Mouse (Mus musculus): ENCODE data around the gene Gm28038.

Gene Gm28038

DNA sequence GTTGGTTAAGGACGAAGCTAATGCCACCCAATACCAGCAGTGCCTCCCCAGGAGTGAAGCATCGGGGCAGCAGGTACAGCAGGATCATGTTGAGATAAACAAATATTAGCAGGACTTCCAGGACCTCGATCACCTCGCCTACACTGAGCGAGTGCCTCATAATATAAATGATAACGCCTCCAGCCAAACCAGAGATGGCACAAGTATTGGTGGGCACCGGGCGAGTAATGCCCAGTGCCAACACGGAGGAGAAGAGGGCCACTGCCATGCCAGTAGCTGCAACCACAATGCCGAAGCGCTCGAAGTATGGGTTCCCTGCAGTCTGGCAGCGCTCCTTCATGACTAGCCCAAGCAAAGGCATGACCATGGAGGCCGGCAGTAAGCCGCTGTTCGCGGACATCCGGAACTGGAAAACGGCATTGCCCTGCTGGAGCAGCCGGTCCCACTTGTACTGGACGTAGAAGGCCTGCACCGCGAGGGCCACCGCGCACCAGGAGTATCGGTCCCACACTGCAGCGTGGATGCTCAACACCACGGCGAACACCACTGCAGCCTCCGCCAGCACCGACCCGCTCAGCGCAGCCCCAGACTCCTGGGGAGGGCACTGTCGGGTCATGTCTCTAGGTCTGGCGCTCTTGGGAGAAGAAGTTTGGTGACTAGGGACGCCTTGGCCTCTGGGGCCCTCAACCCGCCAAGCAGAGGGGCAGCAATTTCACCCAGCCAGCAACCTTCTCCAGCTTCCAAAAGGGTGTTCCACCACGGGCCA is 4.8 kb downstream of the Gm28038 start:
- no peak for DNase-seq (ENCODE audit: low read depth, low spot score)

DNA sequence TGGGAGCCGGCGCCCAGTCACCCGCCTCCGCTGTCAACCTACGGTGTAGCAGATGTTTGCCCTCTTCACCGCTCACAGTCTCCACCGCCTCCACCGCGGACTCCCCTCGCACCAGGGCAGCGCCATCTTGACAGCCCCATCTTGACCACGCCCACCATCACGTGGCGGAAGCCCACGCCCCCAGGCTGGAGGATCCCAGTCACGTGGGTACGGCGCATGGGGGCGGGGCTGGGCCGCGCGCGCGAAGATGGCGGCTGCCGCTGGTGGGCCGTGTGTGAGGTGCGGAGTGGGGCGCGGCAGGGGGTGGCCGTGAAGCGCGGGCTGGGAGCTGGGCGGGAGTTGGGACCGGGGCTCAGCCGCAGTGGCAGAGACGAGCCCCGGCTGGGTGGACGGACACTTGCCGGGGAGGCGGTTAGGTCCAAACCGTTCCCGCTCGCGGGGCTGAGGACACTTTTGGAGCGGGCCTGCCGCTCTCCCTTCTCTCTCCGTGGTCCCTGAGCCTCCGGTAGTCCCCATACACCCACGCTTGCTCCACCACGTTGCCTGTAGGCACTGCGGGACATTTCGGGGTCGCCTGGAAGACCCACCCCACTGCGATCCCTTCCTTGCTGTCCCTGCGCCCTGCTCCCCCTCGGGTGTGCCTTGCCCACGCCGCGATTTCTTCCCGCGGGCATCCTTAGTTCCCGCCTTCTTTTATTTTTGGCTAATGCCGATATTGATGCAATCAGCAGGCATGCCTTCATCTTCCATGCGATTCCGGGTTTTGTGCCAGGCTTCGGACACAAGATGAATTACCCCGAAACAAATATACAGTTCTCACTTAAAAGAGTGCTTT is 5.6 kb downstream of the Gm28038 start, which contains the start of the genes Dolk and Nup188:
Dolk (minus strand) TSS at position 143 of the 835 bp plus-strand sequence.
Nup188 (plus strand) TSS at position 206 of the 835 bp plus-strand sequence.
- DNase-seq (ENCODE audit: low read depth, low spot score), result peak; percentile 79

- DNase-seq (ENCODE audit: low read depth, low spot score), result no peak
Measured at GRCm38 (mm10) chr2:30287027-30287373, 6.2 kb downstream of the Gm28038 start.

- DNase-seq (ENCODE audit: low read depth, low spot score), result no peak
Measured at GRCm38 (mm10) chr2:30299525-30299924, 18.7 kb downstream of the Gm28038 start.

DNA sequence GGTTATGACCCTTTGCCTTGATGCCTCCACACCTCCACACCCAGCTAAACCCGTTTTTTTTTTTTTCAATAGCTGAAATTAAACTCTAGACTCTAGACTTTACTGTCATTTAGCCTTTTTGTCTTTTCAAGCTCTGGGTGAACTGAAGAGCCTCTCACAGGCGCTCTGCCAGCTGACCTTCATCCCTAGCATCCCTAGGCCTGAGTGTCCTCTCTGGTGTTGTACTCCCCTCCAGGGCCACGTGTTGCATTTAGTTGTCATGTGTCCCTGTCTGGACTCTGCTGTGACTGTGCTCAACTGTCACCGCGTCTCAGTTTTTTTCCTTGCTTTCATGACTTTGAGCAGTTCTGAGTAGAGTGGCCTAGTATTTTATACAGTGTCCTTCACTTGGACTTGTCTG is 19.1 kb downstream of the Gm28038 start:
- no peak for DNase-seq (ENCODE audit: low read depth, low spot score)

- no peak for DNase-seq (ENCODE audit: low read depth, low spot score)
Measured at GRCm38 (mm10) chr2:30306087-30306486, 25.2 kb downstream of the Gm28038 start.

GRCm38 (mm10) chr2:30309351-30309750 is 28.5 kb downstream of the Gm28038 start:
- DNase-seq (ENCODE audit: low read depth, low spot score), result no peak

DNA sequence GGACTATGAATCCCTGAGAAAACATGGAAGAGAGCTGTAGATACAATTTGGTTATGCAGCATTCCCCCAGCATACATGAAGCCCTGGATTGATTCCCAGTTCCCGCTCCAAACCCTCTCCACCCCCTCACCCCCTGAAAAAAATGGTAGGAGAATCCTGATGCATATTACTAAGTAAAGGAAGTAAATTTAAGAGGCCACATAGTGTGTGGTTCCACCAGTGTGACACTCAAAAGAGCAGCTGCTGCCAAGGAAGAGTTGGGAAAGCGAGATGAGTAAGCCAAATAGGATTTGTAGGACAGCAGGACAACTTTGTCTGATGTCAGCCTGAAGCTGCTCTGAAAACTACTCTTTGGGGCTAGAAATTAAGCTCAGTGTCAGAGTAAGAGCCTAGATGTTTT is 30.6 kb downstream of the Gm28038 start:
- peak; percentile 41 for DNase-seq (ENCODE audit: low read depth, low spot score)

- no peak for DNase-seq (ENCODE audit: low read depth, low spot score)
Measured at GRCm38 (mm10) chr2:30316136-30316535, 35.3 kb downstream of the Gm28038 start.

- no peak for DNase-seq (ENCODE audit: low read depth, low spot score)
Measured at GRCm38 (mm10) chr2:30316955-30317354, 36.1 kb downstream of the Gm28038 start.

GRCm38 (mm10) chr2:30319260-30319659 is 38.4 kb downstream of the Gm28038 start:
- DNase-seq (ENCODE audit: low read depth, low spot score), result no peak

DNA sequence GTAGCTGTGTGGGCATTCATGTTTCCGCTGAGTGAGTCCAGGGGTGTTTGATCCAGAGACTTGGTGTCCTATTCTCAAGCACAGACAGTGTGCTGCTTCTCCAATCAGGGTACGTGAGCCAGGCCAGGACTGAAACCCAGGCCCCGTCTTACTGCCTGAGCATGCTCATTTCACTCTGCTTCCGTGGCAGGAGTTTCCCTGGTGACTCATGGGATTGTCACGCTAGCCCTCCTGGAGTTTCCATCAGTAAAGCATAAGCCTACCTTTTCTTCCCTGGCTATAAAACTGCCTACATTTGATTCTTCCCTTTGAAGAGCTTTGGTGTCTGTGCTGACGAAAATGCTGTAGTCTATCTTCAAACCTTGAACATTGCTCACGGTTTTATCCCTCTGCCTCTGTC is 42.3 kb downstream of the Gm28038 start:
- no peak for DNase-seq (ENCODE audit: low read depth, low spot score)

GRCm38 (mm10) chr2:30325296-30325695 is 44.5 kb downstream of the Gm28038 start:
- no peak for DNase-seq (ENCODE audit: low read depth, low spot score)

- DNase-seq (ENCODE audit: low read depth, low spot score), result no peak
Measured at GRCm38 (mm10) chr2:30327276-30327675, 46.4 kb downstream of the Gm28038 start.

GRCm38 (mm10) chr2:30328791-30329190 is 47.9 kb downstream of the Gm28038 start:
- no peak for DNase-seq (ENCODE audit: low read depth, low spot score)

GRCm38 (mm10) chr2:30335324-30335723 is 54.5 kb downstream of the Gm28038 start:
- DNase-seq (ENCODE audit: low read depth, low spot score), result no peak

- no peak for DNase-seq (ENCODE audit: low read depth, low spot score)
Measured at GRCm38 (mm10) chr2:30336174-30336915, 55.5 kb downstream of the Gm28038 start.

- DNase-seq (ENCODE audit: low read depth, low spot score), result no peak
Measured at GRCm38 (mm10) chr2:30337179-30337578, 56.3 kb downstream of the Gm28038 start.

GRCm38 (mm10) chr2:30342061-30342460 is 61.2 kb downstream of the Gm28038 start:
- DNase-seq (ENCODE audit: low read depth, low spot score), result no peak

- DNase-seq (ENCODE audit: low read depth, low spot score), result no peak
Measured at GRCm38 (mm10) chr2:30342544-30342943, 61.7 kb downstream of the Gm28038 start.

GRCm38 (mm10) chr2:30343601-30344137 is 62.8 kb downstream of the Gm28038 start:
- DNase-seq (ENCODE audit: low read depth, low spot score), result no peak

Data from telencephalon, adult 2 months (tissue).